Mouse (Mus musculus): ENCODE data around the gene Zfp69.

Zfp69 gene

DNA sequence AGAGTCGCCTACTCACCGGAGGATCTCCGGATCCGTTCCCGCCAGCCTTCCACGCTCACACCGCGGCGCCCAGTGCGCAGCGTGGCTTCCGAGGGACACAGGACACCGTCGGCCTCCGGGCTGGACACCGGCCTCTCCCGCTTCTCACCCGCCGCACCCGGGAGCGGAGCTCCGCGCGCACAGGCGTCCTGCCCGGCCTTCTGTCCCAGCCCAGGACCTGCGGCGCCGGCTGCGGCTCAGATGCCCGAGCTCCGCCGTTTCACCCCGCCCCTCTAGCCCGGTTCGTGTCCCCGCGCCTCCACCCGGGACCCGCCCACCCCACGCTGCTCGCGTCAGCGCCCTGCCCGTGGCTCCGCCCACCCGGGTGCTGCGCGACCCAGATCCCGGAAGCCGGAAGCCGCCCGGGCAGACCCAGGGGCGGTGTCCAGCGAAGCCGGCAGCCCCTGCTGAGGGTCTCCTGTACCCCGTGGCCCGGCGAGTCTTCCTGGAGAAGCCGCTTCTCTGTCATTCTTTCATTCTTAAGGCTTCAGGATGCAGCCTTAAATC is at the start of gene Zfp69:
Gene Zfp69 (minus strand): TSS at position 272 of the 546 bp plus-strand sequence.
- DNase-seq = peak; percentile 94

DNA sequence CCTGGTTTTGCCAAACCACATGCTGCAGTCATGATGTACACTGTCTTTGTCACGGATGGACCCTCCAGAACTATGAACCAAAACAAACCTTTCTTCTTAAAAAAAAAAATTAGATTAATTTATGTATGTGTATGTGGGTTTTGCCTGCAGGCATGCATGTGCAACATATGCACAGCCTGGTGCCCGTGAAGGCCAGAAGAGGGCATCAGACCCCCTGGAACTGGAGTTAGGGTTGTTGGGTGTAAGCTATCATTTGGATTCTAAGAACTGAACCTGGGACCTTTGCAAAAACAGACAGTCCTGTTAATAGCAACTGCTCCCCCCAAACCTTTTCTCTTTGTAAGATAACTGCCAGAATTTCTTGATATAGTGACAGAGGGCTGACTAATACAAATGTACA is 49.5 kb upstream of the Zfp69 start:
- DNase-seq = no peak

DNA sequence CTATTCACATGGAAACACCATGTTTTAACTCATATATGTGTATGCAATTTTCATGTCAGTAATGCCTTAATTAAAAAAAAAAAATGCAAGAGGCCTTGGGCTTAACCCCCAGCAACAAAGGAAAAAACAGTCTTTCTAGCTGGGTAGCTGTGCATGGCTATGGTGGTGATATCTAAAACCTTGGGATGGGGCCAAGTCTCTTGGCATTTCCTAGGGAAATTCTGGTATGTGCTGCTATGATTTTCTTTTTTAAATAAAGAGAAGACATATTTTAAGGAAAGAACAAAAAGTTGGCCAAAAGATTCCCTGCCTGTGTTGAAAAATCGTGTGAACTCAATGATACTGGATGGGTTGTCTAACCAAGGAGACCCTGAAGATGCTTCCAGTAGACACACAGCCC is 44.4 kb upstream of the Zfp69 start:
- DNase-seq = no peak

DNA sequence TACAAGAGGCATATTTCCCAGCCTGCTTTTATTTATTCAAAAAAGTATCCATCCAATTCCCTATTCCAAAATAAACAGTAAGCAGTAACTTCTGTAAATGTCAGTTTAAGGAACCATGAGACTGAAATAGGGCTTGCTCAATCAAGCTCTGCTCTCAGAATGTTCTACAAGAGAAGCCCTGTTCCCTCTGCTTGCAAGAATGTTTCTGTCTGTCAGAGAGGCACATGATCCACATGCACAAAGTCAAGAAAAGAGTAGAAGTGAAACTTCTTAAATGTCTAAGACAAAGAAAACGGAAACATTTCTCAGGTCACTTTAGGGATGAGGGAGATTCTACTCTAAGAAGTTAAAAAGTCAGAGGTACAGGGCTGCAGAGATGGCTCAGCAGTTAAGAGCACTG is 41.5 kb upstream of the Zfp69 start:
- no peak for DNase-seq

DNA sequence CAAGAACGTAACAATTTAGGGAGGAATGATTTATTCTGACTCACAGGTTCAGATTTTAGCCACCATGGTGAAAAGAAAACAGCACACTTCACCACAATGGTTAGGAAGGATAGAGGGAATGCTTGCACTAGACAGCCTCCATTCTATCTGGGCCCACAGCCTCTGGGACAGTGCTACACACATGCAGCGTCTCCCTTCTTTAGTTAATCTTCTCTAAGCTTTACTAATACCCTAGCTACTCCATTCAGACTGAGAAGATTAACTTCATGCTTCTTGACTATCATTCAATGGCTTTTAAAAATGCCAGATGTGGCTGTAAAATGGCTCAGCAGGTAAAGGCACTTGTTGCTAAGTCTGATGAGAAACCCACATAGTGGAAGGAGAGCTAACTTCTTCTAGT is 40.8 kb upstream of the Zfp69 start:
- DNase-seq = peak; percentile 52

DNA sequence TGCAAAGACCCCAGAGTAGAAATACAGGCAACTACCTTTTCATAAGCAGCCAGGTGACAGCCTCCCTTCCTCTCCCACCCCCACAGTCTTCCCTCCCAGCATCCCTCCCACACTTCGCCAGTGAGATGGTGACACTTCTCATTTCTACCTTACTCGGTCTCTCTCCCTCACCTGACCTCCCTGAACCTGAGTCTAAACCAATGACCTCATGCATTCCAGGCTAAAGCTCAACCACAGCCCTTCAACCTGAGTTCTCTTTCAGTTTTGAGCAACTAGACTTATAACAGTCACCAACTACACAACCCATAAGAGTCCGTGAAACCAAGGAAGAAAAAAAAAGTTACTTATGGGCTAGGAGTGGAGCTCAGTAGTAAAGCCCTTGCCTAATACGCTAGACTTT is 35.8 kb upstream of the Zfp69 start:
- DNase-seq = no peak

DNA sequence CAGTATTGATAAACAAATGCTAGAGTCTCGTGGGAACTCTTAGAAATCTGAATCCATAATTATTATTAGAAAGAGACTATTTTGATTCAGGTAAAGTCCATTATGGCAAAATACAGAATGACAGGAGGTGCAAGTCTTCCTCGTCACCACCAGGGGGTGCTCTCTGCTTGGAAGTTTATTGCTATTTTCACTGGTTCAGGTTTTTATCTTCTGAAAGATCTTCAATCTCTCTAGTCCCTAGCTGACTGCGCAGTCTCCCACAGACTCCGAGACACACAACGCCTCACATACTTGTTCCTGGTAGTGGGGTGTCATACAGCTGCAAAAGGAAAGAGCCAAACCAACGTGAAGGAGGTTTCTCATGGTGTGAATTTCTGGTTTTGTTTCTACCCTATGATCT is 34.9 kb upstream of the Zfp69 start:
- DNase-seq = peak; percentile 61

DNA sequence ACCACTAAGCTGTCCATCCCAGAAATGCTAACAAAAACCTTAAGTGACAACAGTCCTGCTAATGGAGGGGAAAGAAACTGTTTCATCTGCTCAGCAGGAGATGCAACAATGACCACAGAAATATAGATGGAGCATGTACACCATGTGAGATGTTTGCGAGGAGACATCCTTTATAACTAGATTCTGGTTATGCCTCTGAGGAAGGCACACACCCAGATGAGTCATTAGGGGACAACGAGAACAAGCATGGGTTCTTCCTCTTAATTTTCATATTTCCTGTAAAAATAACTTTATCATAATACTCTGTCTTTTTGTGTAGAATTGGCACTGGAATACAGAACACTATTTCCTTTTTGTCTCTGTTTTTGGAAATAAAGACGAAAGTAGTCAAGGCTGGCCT is 26.7 kb upstream of the Zfp69 start:
- DNase-seq = no peak

DNA sequence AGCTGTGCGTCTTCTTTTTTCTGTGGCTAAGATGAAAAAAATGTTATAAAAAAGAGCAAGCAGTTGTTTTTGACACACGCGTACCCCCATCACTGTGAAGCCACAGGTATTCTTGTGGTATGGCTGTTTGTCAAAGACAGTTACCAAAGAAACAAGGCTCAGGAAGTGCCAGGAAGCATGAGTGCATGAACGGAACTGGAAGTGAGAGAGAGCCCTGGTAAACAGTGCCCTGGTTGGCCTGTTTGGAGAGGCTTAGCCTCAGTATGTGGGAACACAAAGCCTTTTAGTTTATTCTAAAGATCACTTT is 23.9 kb upstream of the Zfp69 start:
- DNase-seq = no peak

DNA sequence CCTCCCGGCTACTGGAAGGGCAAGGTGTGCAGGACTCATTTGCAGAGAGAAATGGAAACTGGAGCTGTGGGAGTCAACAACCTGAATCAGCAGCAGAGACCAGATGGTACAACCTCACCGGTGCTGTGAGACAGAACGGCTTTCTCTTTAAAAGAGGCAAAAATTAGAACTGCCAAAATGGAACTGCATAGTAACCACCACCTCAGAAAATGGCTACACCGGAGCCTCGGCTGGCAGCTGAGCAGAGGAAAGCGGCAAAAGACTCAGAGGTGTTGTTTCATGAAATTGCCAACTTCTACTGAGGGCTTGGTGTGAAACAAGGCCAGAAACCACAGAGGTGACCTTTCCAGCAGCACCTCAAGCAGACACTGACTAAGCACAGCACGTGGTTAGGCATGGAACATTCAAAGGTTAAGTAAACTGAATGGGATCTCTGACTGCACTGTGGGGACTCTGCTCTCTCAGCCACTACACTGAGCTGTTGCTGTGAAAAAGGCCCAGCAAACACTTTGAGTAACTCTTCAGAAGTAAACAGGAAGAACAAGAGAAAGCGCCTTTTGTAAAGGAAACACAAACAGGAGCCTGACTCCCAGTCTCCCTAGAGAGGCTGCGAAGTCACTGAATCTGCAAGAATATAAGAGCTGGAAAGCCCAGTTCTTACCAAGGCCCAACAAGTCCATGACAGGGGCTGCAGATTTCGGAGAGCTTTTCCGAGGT is 23.4 kb upstream of the Zfp69 start:
- DNase-seq = no peak

DNA sequence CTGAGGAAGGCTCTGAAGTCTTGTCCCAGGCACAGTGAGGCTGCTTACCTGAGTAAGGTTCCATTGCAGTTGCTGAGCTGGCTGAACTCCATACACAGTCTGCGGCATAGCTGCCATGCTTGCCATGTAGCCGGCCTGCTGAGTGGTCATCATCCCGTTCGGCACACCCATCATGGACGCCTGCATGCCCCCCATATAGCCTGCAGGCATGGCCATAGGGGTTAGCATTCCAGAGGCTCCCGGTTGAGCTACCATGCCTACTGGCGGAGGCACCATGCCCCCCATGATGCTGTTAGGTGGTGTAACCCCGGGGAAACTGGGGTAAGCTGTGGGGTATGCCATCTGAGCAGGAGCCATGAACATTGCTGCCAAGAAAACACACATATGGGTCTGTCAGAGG is 20.3 kb upstream of the Zfp69 start:
- no peak for DNase-seq

DNA sequence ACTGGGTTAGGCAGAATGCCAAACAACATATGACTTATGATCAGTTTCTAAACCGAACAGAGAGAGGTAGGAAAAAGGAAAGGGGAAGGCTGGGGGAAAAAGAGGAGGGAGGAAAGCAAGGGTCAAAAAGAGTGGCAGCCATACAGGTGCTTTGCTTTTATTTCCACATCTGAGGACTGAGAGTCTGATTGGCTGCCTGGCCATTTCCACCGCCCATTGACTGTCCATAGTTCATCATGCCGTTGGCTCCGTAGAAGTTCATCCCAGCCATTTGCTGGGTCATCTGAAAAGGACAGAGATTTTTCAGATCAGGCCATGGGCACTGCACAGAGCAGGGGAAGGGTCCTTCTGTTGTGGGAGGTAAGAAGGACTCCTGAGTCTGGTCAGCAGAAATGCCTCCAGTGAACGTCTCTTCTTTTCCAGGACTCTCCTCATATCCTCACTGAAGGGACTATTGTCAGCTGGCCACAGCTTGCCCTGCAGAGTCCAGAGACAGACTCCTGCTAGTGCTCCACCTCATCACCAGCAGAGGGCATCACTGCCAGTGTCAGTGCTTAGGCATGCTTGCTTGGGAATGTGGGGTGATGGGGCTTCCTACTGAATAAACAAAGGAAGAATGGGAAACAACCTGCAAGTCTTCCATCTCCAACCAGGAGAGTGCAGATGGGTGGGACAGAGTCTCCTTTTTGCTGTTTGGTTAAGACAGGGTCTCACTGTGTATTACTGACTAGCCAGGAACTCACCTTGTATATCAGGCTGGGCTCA is 18.1 kb upstream of the Zfp69 start:
- peak; percentile 57 for DNase-seq

DNA sequence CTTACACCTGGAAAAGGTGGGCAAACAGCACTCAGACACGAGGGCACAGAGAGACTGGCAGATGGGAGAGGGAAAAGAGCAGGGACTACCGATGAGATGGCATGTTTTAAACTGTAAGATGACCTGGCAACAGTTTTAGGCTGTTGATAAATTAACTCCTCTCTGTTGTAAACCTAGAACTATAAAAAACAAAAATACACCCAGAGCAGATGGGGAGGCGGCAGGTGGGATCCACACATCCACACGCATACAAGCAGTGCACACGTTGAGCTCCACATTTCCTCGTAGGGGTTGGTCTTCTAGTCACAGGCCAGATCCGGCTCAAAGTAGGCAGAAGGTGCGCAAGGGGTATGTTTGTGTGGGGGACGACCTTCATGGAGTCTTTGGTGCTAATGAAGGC is 17.0 kb upstream of the Zfp69 start:
- no peak for DNase-seq

DNA sequence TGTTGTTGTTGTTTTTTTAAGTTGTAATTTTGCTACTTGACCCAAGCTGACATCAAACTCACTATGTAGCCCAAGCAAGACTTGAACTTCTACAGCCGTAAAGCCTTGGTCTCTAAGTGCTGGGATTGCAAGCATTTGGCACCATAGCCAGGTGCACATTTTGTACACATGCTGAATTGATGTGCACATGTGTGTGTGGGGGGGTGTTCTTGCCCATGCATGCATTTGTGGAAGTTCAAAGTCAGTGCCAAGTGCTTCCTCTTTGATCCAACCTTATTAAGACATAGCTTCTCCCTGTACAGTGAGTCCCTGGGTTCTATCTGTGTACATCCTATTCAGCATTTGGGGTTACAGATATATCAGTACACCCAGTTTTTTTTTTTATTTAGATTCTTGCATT is 4.1 kb upstream of the Zfp69 start:
- no peak for DNase-seq

DNA sequence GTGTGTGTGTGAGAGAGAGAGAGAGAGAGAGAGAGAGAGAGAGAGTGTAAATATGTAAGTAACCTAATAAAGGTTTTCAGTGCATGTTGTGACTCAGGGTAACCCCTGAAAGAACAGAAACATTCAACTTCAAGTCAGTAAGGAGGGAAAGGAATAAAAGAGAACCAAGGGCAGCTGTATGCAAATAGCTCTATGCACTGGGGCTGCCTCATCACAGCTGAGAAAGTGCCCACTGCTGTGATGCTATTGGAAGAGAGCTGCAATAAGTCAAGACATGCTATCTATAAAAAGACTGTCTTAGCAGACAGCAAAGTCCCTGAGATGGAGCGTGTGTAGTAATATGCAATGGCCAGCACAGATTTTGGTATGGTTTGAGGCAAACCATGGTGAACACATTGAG is 2.2 kb upstream of the Zfp69 start:
- DNase-seq = no peak

DNA sequence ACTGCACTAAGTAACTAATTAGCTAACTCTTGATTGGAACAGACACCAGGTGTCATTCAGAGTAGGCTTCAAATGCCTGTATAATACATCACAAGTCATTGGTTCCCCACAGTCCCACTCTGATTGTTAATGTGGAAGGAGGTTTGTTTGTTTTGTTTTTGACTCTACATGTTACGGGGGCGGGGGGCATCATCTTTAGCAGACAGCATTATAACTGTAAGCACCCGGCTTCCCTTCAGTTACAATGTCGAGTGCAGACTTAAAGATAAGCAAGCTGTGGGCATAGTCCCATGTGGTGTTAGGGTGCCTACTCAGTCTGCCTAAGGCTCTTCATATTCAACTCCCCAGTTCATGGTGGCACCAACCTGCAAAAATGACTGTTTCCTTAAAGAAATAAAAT is 1.5 kb upstream of the Zfp69 start:
- DNase-seq = no peak

DNA sequence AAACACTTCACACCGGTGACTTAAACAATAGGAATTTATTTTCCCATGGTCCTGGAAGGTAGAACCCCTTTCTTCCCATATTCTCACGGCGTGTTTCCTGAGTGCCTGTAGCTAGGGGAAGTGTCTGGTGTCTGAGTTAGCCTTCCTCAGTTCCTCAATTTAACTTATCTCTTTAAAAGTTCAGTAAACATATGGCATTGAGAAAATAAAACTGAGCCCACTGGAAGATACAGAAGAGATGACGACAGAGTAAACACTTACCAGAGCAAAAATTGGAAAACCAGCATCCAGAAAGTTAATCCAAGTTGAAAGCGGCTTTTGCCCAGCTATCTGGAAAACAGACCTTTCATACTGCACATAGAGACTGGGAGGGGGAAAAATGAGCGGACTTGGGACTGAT is 664 bp upstream of the Zfp69 start:
- no peak for DNase-seq

DNA sequence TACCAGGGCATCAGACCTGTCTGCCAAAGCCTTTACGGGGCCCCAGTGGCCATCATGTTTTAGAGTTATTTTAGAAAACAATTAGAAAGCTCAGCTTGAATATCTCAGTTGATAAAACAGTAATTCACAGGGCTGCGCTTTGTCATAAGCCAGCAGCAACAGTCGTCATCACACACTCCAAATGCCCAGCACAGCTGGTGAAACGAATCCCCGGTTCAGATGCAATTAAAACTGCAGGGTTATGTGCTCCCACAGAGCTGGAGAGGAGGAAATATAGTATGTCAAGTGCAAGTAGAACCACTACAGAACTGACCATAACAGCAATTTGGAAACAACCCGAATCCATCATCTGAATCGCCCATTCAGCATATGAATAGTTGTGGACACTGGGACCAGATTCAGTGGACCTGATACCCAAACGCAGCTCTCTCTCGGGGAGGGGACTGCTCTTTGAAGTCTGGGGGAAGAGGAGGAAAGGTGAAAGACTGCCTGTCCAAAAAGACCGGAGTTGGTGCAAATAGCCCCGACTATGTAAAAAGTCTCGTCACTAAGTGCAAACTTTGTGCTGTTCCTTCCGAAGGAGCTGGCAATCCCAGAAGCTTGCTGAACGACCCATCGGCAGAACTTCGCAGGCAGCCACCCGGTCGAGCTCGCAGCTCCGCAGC is 604 bp downstream of the Zfp69 start:
- DNase-seq = no peak

DNA sequence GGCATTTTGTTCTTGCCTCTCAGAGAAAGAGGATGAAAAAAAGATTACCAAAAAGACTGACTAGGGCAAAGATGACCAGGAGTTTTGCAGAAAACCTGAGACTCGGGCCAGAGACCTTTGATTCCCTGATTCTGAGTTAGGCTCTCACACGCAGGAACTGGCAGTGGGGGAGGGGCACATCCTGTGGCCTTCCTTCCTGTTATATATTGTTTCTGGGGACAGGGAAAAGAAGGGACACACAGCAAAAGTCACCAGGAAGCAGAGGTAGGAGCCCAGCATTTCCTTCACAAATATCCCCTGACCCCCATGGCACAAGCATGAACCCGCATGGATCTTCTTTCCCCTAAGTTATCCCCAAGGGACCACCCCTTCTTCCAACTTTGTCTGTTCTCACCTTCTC is 2.6 kb downstream of the Zfp69 start:
- DNase-seq = no peak

DNA sequence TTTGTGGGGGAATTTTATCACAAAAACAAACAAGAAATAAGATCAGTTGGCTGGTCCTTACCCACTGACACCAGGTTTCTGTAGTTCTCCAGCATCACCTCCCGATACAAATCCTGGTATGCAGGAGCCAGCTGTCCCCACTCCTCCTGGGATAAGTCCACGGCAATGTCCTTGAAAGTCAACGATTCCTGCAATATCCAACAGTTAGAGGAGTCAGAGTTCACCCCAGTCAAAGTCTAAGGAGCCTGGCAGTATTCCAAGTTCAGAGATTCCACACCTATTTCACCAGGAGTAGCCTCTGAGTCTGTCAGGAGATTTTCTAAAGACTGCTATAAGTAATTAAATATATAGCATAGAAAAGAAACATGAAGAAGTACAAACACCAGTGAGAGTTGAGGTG is 16.5 kb downstream of the Zfp69 start:
- no peak for DNase-seq

DNA sequence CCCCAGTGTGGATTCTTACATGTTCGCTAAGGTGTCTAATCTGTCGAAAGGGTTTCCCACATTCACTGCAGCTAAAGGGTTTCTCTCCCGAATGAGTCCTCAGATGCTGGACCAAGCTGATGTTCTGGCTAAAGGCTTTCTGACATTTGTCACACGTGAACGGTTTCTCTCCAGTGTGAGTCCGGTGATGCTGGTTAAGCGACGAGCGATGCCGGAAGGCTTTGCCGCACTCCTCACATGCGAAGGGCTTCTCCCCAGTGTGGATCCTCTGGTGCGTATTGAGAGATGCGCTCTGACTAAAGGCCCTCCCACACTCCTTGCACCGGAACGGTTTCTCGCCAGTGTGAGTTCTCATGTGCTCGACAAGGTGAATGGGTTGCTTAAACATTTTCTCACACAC is 20.8 kb downstream of the Zfp69 start:
- DNase-seq = no peak

DNA sequence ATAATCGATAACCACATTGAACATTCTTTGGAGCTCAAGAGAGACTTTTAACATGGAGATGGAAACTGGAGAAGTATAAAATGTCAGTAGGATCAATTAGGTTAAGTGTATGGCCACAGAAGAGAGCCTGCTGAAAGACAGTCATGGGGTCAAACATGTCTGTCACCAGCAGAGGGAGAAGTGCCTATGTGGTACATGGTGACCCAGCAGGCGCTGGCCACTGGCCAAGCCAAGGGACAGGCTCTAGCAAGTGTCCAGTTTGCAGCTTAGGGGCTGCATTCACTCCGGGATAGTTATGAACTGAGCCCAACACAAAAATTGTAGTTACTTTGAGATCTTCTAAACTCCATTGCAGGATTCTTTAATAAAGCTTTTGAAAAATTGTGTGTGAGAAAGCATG is 22.8 kb downstream of the Zfp69 start:
- DNase-seq = peak; percentile 56

DNA sequence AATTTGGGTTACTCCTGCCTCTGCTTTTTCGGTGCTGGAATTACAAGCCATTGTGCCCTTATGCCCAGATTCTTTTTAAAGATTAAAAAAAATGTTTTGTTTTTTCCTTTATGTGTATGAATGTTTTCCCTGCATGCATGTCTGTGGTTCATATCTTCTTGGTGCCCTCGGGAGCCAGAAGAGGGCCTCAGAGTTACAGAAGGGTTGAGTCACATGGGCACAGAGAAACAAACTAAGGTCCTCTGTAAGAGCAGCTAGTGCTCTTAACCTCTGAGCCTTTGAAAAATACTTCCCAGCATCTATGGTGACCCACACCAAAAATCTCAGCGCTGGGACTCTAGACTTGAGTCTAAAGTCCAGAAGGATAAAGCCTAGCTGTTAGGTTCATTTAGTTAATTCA is 26.1 kb downstream of the Zfp69 start:
- DNase-seq = peak; percentile 55

Measured in retina, postnatal 1 day (tissue).